Mouse (Mus musculus): Measurements from ENCODE around the gene Bbs1. TPM values are rescaled to one million over a fixed set of nuclear protein-coding genes. Genes with fewer than 3 reads are reported as not detected.
A peak's percentile ranks its signal among the peaks of the same experiment; 100 is the strongest.

Gene Bbs1
- polyA plus RNA-seq, 1 experiment = 1.3 TPM

- DNase-seq (ENCODE audit: low read depth, low spot score) = no peak
- 77% methylated on average over 9 of the region's 9 CpGs for WGBS
These were observed 65.6 kb downstream of the Bbs1 start for GRCm38 (mm10) chr19:4840848-4841247.

GRCm38 (mm10) chr19:4839149-4839548 is 67.3 kb downstream of the Bbs1 start, which contains the start of the genes Ccs and Ccdc87:
TSS of gene Ccs (minus strand) at chr19:4839332.
TSS of gene Ccdc87 (plus strand) at chr19:4839366.
- WGBS = under 1% methylated on average over 25 of the region's 25 CpGs
- DNase-seq (ENCODE audit: low read depth, low spot score) = peak; percentile 90

- 12% methylated on average over 10 of the region's 10 CpGs for WGBS
- no peak for DNase-seq (ENCODE audit: low read depth, low spot score)
These were observed 67.8 kb downstream of the Bbs1 start for GRCm38 (mm10) chr19:4838526-4839140.

GRCm38 (mm10) chr19:4837049-4837448 is 69.4 kb downstream of the Bbs1 start:
- WGBS = 94% methylated on average over 6 of the region's 6 CpGs

More at GRCm38 (mm10) chr19:4837049-4837448, 69.4 kb downstream of the Bbs1 start:
- DNase-seq (ENCODE audit: low read depth, low spot score) = no peak

Other genes with a start within 250 kb of the Bbs1 start
- gene Gm960, start 208.0 kb downstream of the Bbs1 start, polyA plus RNA-seq (2012; rRNA removed) = 0.29 TPM in 1 of 2 replicates, not detected in the other
- 0.12 and 0.15 TPM in 2 replicates for gene Sptbn2, start 195.5 kb downstream of the Bbs1 start, polyA plus RNA-seq (2012; rRNA removed)
- 3.6 and 4.6 TPM in 2 replicates for gene Rbm4b, start 150.1 kb downstream of the Bbs1 start, polyA plus RNA-seq (2012; rRNA removed)
- 39.5 and 48.7 TPM in 2 replicates for gene Rbm4, start 112.7 kb downstream of the Bbs1 start, polyA plus RNA-seq (2012; rRNA removed)
- gene Gm21992, start 95.0 kb downstream of the Bbs1 start, polyA plus RNA-seq (2012; rRNA removed) = 18.5 and 22.6 TPM in 2 replicates
- gene Rbm14, start 95.0 kb downstream of the Bbs1 start, polyA plus RNA-seq (2012; rRNA removed) = 39.5 and 48.9 TPM in 2 replicates
- 42.6 and 46.5 TPM in 2 replicates for gene Ccs, start 67.3 kb downstream of the Bbs1 start, polyA plus RNA-seq (2012; rRNA removed)
- gene Ccdc87, start 67.3 kb downstream of the Bbs1 start, polyA plus RNA-seq (2012; rRNA removed) = 0.09 and 0.19 TPM in 2 replicates
- gene Ctsf, start 51.5 kb downstream of the Bbs1 start, polyA plus RNA-seq (2012; rRNA removed) = 12.1 and 13.7 TPM in 2 replicates
- gene Actn3, start 28.7 kb downstream of the Bbs1 start, polyA plus RNA-seq (2012; rRNA removed) = 0.40 and 0.66 TPM in 2 replicates
- 14.8 and 20.9 TPM in 2 replicates for gene Zdhhc24, start 28.0 kb downstream of the Bbs1 start, polyA plus RNA-seq (2012; rRNA removed)
- 126 and 154 TPM in 2 replicates for gene Dpp3, start 21.7 kb upstream of the Bbs1 start, polyA plus RNA-seq (2012; rRNA removed)
- gene Peli3, start 36.5 kb upstream of the Bbs1 start, polyA plus RNA-seq (2012; rRNA removed) = 1.1 and 1.5 TPM in 2 replicates
- 32.3 and 36.2 TPM in 2 replicates for gene Mrpl11, start 55.5 kb upstream of the Bbs1 start, polyA plus RNA-seq (2012; rRNA removed)
- 1.4 and 1.6 TPM in 2 replicates for gene Npas4, start 83.7 kb upstream of the Bbs1 start, polyA plus RNA-seq (2012; rRNA removed)
- gene Slc29a2, start 117.2 kb upstream of the Bbs1 start, polyA plus RNA-seq (2012; rRNA removed) = 3.6 and 6.8 TPM in 2 replicates
- 13.6 and 14.7 TPM in 2 replicates for gene B4gat1, start 132.2 kb upstream of the Bbs1 start, polyA plus RNA-seq (2012; rRNA removed)
- gene AC124502.3, start 132.3 kb upstream of the Bbs1 start, polyA plus RNA-seq (2012; rRNA removed) = 0.64 and 0.67 TPM in 2 replicates
- gene Brms1, start 134.7 kb upstream of the Bbs1 start, polyA plus RNA-seq (2012; rRNA removed) = 44.3 and 46.3 TPM in 2 replicates
- gene Rin1, start 143.9 kb upstream of the Bbs1 start, polyA plus RNA-seq (2012; rRNA removed) = 3.2 and 7.0 TPM in 2 replicates
- gene Cd248, start 161.4 kb upstream of the Bbs1 start, polyA plus RNA-seq (2012; rRNA removed) = 4.1 and 5.4 TPM in 2 replicates
- gene Tmem151a, start 178.9 kb upstream of the Bbs1 start, polyA plus RNA-seq (2012; rRNA removed) = 1.8 and 2.0 TPM in 2 replicates
- gene Yif1a, start 181.9 kb upstream of the Bbs1 start, polyA plus RNA-seq (2012; rRNA removed) = 224 and 270 TPM in 2 replicates
- gene Cnih2, start 191.9 kb upstream of the Bbs1 start, polyA plus RNA-seq (2012; rRNA removed) = 1.3 and 1.5 TPM in 2 replicates
- 181 and 205 TPM in 2 replicates for gene Rab1b, start 200.4 kb upstream of the Bbs1 start, polyA plus RNA-seq (2012; rRNA removed)
- gene Klc2, start 211.9 kb upstream of the Bbs1 start, polyA plus RNA-seq (2012; rRNA removed) = 13.6 and 17.0 TPM in 2 replicates

Measured in large intestine, adult 2 months (tissue).